Mouse (Mus musculus) left cerebral cortex, postnatal 10 days (tissue): ENCODE results near the gene Pgd. TPM values are rescaled to one million over a fixed set of nuclear protein-coding genes. Genes with fewer than 3 reads are reported as not detected.
A peak's percentile ranks its signal among the peaks of the same experiment; 100 is the strongest.
"Not testable (repeated sequence)": the region's sequence is repeated elsewhere in the genome, so short reads cannot be mapped to it uniquely, and the experiment has no call there.

Source experiments
- DNase-seq, 2 experiments: peaks; one replicate each; pipeline ENCODE4 v3.0.0; 2021 to 2022; ENCODE audit warnings: low spot score in 2 of 2, mixed read lengths in 1 of 2; ENCODE audit errors: extremely low spot score in 1 of 2
- intact Hi-C: fragments of 180-260 bp; cut with DNase I; formaldehyde crosslinking; loops from one replicate; pipeline ENCODE4 v1.15.1; 2025
- total RNA-seq, 2 experiments: library from RNA; stranded (reverse); gene quantifications; 2 replicates each; pipeline ENCODE4 v1.2.3; 2021

Pgd gene
- total RNA-seq, 2 experiments from 2014 or later: 49.0 to 49.9 TPM

GRCm38 (mm10) chr4:149171581-149171981, 5.0 kb upstream of the Pgd start:
- intact Hi-C loops: no loop called here
- DNase-seq: no peak

GRCm38 (mm10) chr4:149170394-149170931, 3.9 kb upstream of the Pgd start:
- intact Hi-C loops: no loop called here

GRCm38 (mm10) chr4:149169926-149170325, 3.4 kb upstream of the Pgd start:
- DNase-seq, intact Hi-C loops: not testable (repeated sequence)

More at GRCm38 (mm10) chr4:149170394-149170931, 3.9 kb upstream of the Pgd start:
- no peak for DNase-seq

- intact Hi-C loops: no loop called here
- no peak for DNase-seq
Observed at GRCm38 (mm10) chr4:149168016-149168415, 1.4 kb upstream of the Pgd start.

GRCm38 (mm10) chr4:149166957-149167611, 513 bp upstream of the Pgd start:
- intact Hi-C loops: no loop called here
- DNase-seq: no peak

- no peak for DNase-seq
- intact Hi-C loops: no loop called here
Observed at GRCm38 (mm10) chr4:149164150-149164549, 2.4 kb downstream of the Pgd start.

GRCm38 (mm10) chr4:149163196-149163595, 3.4 kb downstream of the Pgd start:
- intact Hi-C loops: no loop called here
- no peak for DNase-seq

- no peak for DNase-seq
- intact Hi-C loops: no loop called here
Observed at GRCm38 (mm10) chr4:149161166-149161565, 5.4 kb downstream of the Pgd start.

GRCm38 (mm10) chr4:149159891-149160290, 6.7 kb downstream of the Pgd start:
- intact Hi-C loops: no loop called here

GRCm38 (mm10) chr4:149159203-149159602, 7.4 kb downstream of the Pgd start:
- DNase-seq: no peak
- intact Hi-C loops: no loop called here

More at GRCm38 (mm10) chr4:149159891-149160290, 6.7 kb downstream of the Pgd start:
- no peak for DNase-seq

- no peak for DNase-seq
- intact Hi-C loops: no loop called here
Observed at GRCm38 (mm10) chr4:149157415-149157973, 9.1 kb downstream of the Pgd start.

- intact Hi-C loops: no loop called here
- DNase-seq: no peak
Observed at GRCm38 (mm10) chr4:149155711-149156110, 10.9 kb downstream of the Pgd start.

- DNase-seq: no peak
- intact Hi-C loops: no loop called here
Observed at GRCm38 (mm10) chr4:149154859-149155258, 11.7 kb downstream of the Pgd start.

- no peak for DNase-seq
- intact Hi-C loops: no loop called here
Observed at GRCm38 (mm10) chr4:149150721-149151120, 15.8 kb downstream of the Pgd start.

GRCm38 (mm10) chr4:149150256-149150655, 16.3 kb downstream of the Pgd start:
- no peak for DNase-seq

GRCm38 (mm10) chr4:149149611-149150010, 17.0 kb downstream of the Pgd start:
- peak in 1 of 2 experiments; percentile 67 for DNase-seq
- intact Hi-C loops: loop anchor here (10.0 kb wide), 1 partner anchor 395 kb away; no protein-coding TSS in a partner anchor

More at GRCm38 (mm10) chr4:149150256-149150655, 16.3 kb downstream of the Pgd start:
- intact Hi-C loops: no loop called here

- intact Hi-C loops: loop anchor here (10.0 kb wide), 1 partner anchor 396 kb away; no protein-coding TSS in a partner anchor
- DNase-seq: no peak
Observed at GRCm38 (mm10) chr4:149149196-149149595, 17.4 kb downstream of the Pgd start.

- no peak for DNase-seq
- intact Hi-C loops: loop anchor here (10.0 kb wide), 1 partner anchor 397 kb away; no protein-coding TSS in a partner anchor
Observed at GRCm38 (mm10) chr4:149148084-149148483, 18.5 kb downstream of the Pgd start.

- intact Hi-C loops: loop anchor here (10.0 kb wide), 1 partner anchor 397 kb away; no protein-coding TSS in a partner anchor
Observed at GRCm38 (mm10) chr4:149147528-149147927, 19.0 kb downstream of the Pgd start.

GRCm38 (mm10) chr4:149145151-149145550, 21.4 kb downstream of the Pgd start:
- intact Hi-C loops: loop anchor here (10.0 kb wide), 1 partner anchor 400 kb away; no protein-coding TSS in a partner anchor
- no peak for DNase-seq

More at GRCm38 (mm10) chr4:149147528-149147927, 19.0 kb downstream of the Pgd start:
- DNase-seq: no peak
